Mouse (Mus musculus): Measurements from ENCODE around the gene Bicdl1. TPM values are rescaled to one million over a fixed set of nuclear protein-coding genes. Genes with fewer than 3 reads are reported as not detected.

The Bicdl1 gene
- polyA plus RNA-seq (2016; fragmentation: Nextera tagmentation; extraction: Ambion mirVana), result 7.1 and 8.3 TPM in 2 replicates

DNA sequence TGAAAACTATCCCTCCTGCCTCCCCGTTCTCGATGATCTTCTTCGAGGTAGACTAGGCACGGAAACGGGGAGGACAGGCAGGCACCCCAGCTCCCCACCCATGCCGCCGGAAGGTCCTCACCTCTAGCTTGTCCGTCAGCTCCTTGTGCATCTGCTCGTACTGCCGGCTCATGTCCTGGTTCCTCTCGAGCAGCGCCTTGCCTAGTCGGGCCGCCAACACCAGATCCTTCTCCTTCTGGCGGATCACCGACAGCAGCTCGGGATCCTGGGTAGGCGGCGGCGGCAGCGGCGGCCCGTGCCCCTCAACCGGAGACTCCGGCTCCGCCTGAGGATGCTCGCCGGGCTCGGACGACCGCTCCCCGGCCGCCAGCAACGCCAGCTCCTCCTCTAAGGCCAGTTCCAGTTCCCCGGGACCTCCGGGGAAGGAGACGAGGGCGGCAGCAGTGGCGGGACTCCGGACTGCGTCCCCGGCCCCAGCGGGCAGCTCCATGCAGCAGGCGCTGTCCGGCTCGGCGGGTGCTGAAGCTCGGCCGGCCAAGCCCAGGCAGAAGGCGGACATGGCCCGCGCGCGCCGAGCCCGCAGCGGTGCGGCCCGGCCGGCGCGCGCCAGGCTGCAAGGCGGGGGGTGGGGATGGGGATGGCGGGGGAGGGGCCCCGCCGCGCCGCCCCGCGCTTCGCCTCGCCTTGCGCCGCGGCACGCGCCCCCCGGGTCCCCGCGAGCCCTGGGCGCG lies at the start of gene Bicdl1:
Gene Bicdl1, minus strand, starts transcription at position 621 of the 731 bp plus-strand sequence.
- Histone ChIP-seq H3K4me1 (peaks cover 20% of the 10 kb centered on the region), H3K9me3 (replicated peaks) (no peaks in the 10 kb centered on the region), H3K27me3 (ENCODE audit: low read depth, poor library complexity, severe bottlenecking) (peaks cover 44% of the 10 kb centered on the region), H3K27ac (no peak within 1 kb of the TSS), H3K4me3 (peak within 1 kb of the TSS; percentile 67), H3K36me3 (no peaks in the 10 kb centered on the region)
- WGBS, result under 1% methylated on average over 83 of the region's 83 CpGs
- peak; percentile 96 for DNase-seq (ENCODE audit: low spot score)

GRCm38 (mm10) chr5:115776911-115777310 lies 45.5 kb upstream of the Bicdl1 start:
- H3K9me3 ChIP-seq (replicated peaks), result no peaks in the 10 kb centered on the region
- no peak overlapping the region for H3K27ac ChIP-seq
- no peaks in the 10 kb centered on the region for H3K27me3 ChIP-seq (ENCODE audit: low read depth, poor library complexity, severe bottlenecking)
- no peak for DNase-seq (ENCODE audit: low spot score)
- H3K4me3 ChIP-seq, result no peak overlapping the region
- no peaks in the 10 kb centered on the region for H3K36me3 ChIP-seq
- 83% methylated on average over 4 of the region's 4 CpGs for WGBS
- H3K4me1 ChIP-seq, result no peaks in the 10 kb centered on the region

- no peak for DNase-seq (ENCODE audit: low spot score)
- WGBS, result 89% methylated on average over 4 of the region's 4 CpGs
- no peaks in the 10 kb centered on the region for H3K9me3 ChIP-seq (replicated peaks)
- H3K27ac ChIP-seq, result no peak overlapping the region
- H3K4me3 ChIP-seq, result no peak overlapping the region
- H3K4me1 ChIP-seq, result no peaks in the 10 kb centered on the region
- no peaks in the 10 kb centered on the region for H3K36me3 ChIP-seq
- no peaks in the 10 kb centered on the region for H3K27me3 ChIP-seq (ENCODE audit: low read depth, poor library complexity, severe bottlenecking)
These were observed 43.9 kb upstream of the Bicdl1 start for GRCm38 (mm10) chr5:115775350-115775749.

- WGBS, result 87% methylated on average over 4 of the region's 4 CpGs
- Histone ChIP-seq H3K4me3 (no peak overlapping the region), H3K27me3 (ENCODE audit: low read depth, poor library complexity, severe bottlenecking) (no peaks in the 10 kb centered on the region), H3K27ac (no peak overlapping the region), H3K36me3 (no peaks in the 10 kb centered on the region), H3K9me3 (replicated peaks) (no peaks in the 10 kb centered on the region), H3K4me1 (no peaks in the 10 kb centered on the region)
- no peak for DNase-seq (ENCODE audit: low spot score)
These were observed 38.6 kb upstream of the Bicdl1 start for GRCm38 (mm10) chr5:115770048-115770447.

- Histone ChIP-seq H3K36me3 (no peaks in the 10 kb centered on the region), H3K4me3 (no peak overlapping the region), H3K9me3 (replicated peaks) (no peaks in the 10 kb centered on the region), H3K4me1 (no peaks in the 10 kb centered on the region), H3K27ac (no peak overlapping the region), H3K27me3 (ENCODE audit: low read depth, poor library complexity, severe bottlenecking) (no peaks in the 10 kb centered on the region)
- WGBS, result 93% methylated on average over 4 of the region's 4 CpGs
- DNase-seq (ENCODE audit: low spot score), result no peak
These were observed 37.7 kb upstream of the Bicdl1 start for GRCm38 (mm10) chr5:115769116-115769515.

- H3K4me1 ChIP-seq, result no peaks in the 10 kb centered on the region
- no peaks in the 10 kb centered on the region for H3K27me3 ChIP-seq (ENCODE audit: low read depth, poor library complexity, severe bottlenecking)
- 85% methylated on average over 8 of the region's 8 CpGs for WGBS
- no peak for DNase-seq (ENCODE audit: low spot score)
- H3K9me3 ChIP-seq (replicated peaks), result no peaks in the 10 kb centered on the region
- H3K27ac ChIP-seq, result no peak overlapping the region
- H3K4me3 ChIP-seq, result no peak overlapping the region
- H3K36me3 ChIP-seq, result no peaks in the 10 kb centered on the region
These were observed 35.4 kb upstream of the Bicdl1 start for GRCm38 (mm10) chr5:115766821-115767220.

DNA sequence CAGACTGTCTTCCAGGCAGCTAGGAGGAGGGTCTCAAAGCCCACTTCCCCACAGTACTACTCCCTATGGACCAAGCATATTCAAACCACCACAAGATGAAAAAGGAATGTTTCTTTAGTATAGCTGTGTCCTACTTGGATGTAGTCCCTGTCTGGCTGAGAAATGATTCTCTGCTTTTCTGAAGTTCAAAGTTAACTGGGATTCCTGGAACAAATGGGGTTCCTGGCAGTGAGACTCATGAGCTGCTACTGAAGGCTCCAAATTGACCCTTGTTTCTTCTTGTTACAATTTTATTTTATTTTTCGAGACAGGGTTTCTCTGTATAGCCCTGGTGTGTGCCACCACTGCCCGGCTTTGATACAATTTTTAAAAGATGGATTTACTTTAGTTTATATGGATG lies 32.6 kb upstream of the Bicdl1 start:
- no peak overlapping the region for H3K27ac ChIP-seq
- H3K36me3 ChIP-seq, result no peaks in the 10 kb centered on the region
- no peak for DNase-seq (ENCODE audit: low spot score)
- H3K4me1 ChIP-seq, result peaks cover 6% of the 10 kb centered on the region
- H3K4me3 ChIP-seq, result no peak overlapping the region
- WGBS, result 87% methylated on average over 2 of the region's 2 CpGs
- no peaks in the 10 kb centered on the region for H3K9me3 ChIP-seq (replicated peaks)
- no peaks in the 10 kb centered on the region for H3K27me3 ChIP-seq (ENCODE audit: low read depth, poor library complexity, severe bottlenecking)

DNA sequence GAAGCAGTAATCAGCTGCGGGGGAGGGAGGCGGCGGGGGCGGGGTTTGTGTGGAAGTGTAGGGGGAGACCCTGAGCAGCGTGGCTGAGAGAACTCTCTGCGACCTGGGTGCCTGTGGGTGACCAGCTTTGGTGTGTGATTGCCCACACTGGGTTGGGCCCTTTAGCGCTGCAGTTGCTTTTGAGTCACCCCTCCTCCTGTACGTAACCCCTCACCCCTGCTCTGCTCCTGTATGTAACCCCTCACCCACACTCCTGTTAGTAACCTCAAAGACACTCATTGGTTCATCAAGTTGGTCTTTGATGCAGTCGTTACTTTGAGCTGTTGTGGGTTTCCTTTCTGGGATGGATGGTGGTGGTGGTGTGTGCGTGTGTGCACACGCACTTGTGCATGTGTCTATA lies 29.5 kb upstream of the Bicdl1 start:
- H3K9me3 ChIP-seq (replicated peaks), result no peaks in the 10 kb centered on the region
- 74% methylated on average over 11 of the region's 11 CpGs for whole genome bisulfite sequencing
- peaks cover 14% of the 10 kb centered on the region for H3K4me1 ChIP-seq
- H3K4me3 ChIP-seq, result no peak overlapping the region
- H3K36me3 ChIP-seq, result no peaks in the 10 kb centered on the region
- H3K27me3 ChIP-seq (ENCODE audit: low read depth, poor library complexity, severe bottlenecking), result no peaks in the 10 kb centered on the region
- H3K27ac ChIP-seq, result no peak overlapping the region
- no peak for DNase-seq (ENCODE audit: low spot score)

DNA sequence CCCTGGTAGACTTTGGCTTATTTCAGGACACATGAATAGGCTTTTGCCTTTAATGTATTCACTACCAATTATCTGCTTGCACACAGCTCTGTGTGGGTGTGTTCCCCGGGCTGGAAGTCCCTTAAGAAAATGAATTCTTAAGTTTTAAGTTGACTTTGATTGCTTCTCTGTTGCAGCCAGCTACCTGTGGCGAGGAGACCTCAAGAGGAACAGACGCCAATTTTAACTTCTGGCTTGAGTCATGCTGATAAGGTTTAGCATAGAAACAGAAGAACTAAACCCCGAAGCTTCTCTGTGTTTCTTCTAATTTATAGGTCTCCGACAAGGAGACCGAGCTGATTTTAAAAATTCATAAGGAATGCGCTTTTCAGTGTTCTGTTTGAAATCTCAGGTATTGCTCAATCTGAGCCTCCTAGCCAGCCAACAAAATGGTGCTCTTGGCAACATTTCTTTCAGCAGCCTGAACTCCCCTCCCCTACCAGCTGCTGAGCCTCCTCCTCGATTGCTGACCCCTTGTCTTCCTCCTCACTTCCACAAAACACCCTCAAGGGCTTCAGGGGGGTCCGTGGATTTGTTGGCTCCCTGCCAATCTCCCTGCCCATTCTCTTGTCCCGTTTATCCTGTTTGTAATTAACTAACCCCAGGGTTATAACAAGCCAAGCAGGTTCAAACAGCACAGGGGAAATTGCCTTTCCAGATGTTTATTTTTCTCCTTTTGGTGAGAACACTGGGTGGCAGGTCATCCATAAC lies 27.2 kb upstream of the Bicdl1 start:
- Histone ChIP-seq H3K4me3 (no peak overlapping the region), H3K27me3 (ENCODE audit: low read depth, poor library complexity, severe bottlenecking) (no peaks in the 10 kb centered on the region), H3K4me1 (peaks cover 24% of the 10 kb centered on the region), H3K36me3 (no peaks in the 10 kb centered on the region), H3K27ac (no peak overlapping the region), H3K9me3 (replicated peaks) (no peaks in the 10 kb centered on the region)
- WGBS, result 60% methylated on average over 10 of the region's 10 CpGs
- DNase-seq (ENCODE audit: low spot score), result peak; percentile 40

DNA sequence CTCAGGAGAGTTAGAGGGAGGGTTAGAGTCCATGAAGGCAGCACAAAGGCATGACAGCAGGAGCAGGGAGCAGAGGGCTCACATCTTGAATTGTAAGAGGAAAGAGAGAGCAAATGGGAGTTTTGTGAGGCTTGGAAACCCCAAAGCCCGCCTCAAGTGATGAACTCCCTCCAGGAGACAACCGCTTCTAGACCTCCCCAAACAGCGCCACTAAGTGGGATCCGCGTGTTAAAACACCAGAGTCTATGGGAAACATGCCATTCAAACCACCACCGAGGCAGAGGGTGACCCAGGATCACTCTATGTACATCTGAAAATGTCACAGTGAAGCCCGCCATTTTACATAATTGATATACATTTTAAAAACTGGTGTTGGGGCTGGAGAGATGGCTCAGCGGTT lies 26.1 kb upstream of the Bicdl1 start:
- WGBS, result 80% methylated on average over 8 of the region's 8 CpGs
- DNase-seq (ENCODE audit: low spot score), result no peak

GRCm38 (mm10) chr5:115755501-115755900 lies 24.1 kb upstream of the Bicdl1 start:
- Histone ChIP-seq H3K9me3 (replicated peaks) (no peaks in the 10 kb centered on the region), H3K4me1 (peaks cover 21% of the 10 kb centered on the region), H3K36me3 (no peaks in the 10 kb centered on the region), H3K27ac (no peak overlapping the region), H3K4me3 (no peak overlapping the region), H3K27me3 (ENCODE audit: low read depth, poor library complexity, severe bottlenecking) (no peaks in the 10 kb centered on the region)
- 33% methylated on average over 7 of the region's 7 CpGs for WGBS
- no peak for DNase-seq (ENCODE audit: low spot score)

More for the DNA sequence above, 26.1 kb upstream of the Bicdl1 start:
- Histone ChIP-seq H3K27me3 (ENCODE audit: low read depth, poor library complexity, severe bottlenecking) (no peaks in the 10 kb centered on the region), H3K4me3 (no peak overlapping the region), H3K36me3 (no peaks in the 10 kb centered on the region), H3K9me3 (replicated peaks) (no peaks in the 10 kb centered on the region), H3K4me1 (peaks cover 24% of the 10 kb centered on the region), H3K27ac (no peak overlapping the region)

- peak overlapping the region; percentile 63 for H3K27ac ChIP-seq
- H3K4me1 ChIP-seq, result peaks cover 21% of the 10 kb centered on the region
- H3K27me3 ChIP-seq (ENCODE audit: low read depth, poor library complexity, severe bottlenecking), result no peaks in the 10 kb centered on the region
- DNase-seq (ENCODE audit: low spot score), result no peak
- 84% methylated on average over 9 of the region's 9 CpGs for WGBS
- no peaks in the 10 kb centered on the region for H3K9me3 ChIP-seq (replicated peaks)
- no peak overlapping the region for H3K4me3 ChIP-seq
- no peaks in the 10 kb centered on the region for H3K36me3 ChIP-seq
These were observed 23.4 kb upstream of the Bicdl1 start for GRCm38 (mm10) chr5:115754831-115755230.

- Histone ChIP-seq H3K4me3 (no peak overlapping the region), H3K9me3 (replicated peaks) (no peaks in the 10 kb centered on the region), H3K36me3 (no peaks in the 10 kb centered on the region), H3K4me1 (peaks cover 12% of the 10 kb centered on the region), H3K27ac (no peak overlapping the region), H3K27me3 (ENCODE audit: low read depth, poor library complexity, severe bottlenecking) (no peaks in the 10 kb centered on the region)
- no peak for DNase-seq (ENCODE audit: low spot score)
- 93% methylated on average over 5 of the region's 5 CpGs for WGBS
These were observed 21.5 kb upstream of the Bicdl1 start for GRCm38 (mm10) chr5:115752883-115753282.
